Mouse (Mus musculus) bone marrow, adult 2 months (tissue): ENCODE data around the gene Mapk14.

Experiments
- CTCF ChIP-seq: fragments of 200-500 bp; IDR thresholded peaks from 2 replicates; pipeline ENCODE4 v1.5.1; 2011; ENCODE audit warnings: low read length, control low read depth; ENCODE audit not compliant: control insufficient read depth, insufficient read depth
- POLR2A ChIP-seq: fragments of 200-500 bp; IDR thresholded peaks from 2 replicates; pipeline ENCODE4 v1.6.1; 2011; ENCODE audit warnings: low read depth, mild to moderate bottlenecking, control low read depth, low read length, borderline replicate concordance; ENCODE audit not compliant: control insufficient read depth

DNA sequence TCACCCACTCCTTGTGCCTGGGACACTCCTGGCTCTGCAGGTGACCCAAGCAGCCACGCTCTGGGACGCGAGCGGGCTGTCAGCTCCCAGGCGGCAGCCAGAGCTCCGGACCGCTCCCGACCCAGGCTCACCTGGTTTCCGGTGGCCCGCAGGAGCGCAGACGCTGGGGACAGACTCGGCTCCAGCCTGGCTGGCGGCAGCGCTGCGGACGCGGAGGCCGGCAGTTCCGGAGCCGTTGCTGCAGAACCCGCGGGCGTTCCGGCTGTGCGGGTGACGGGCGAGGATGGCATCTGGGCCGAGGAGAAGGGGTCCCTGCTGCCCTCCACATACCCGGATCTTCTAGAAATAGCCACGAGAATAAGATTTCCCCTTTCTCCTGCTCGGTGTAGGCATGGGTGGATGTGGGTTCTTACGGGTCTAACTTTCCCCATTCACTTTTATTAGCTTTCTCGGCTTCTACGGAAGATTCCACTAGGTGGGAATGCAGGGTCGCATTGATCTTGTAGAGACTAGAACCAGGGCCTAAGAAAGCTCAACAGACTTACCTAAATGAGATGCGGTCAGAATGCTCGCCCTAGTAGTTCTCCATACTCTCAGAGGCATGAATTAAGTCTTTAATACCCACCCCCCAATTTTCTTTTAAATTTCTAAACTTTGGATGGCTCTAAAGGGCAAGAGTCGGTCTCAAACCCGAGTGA is 1.4 kb upstream of the Mapk14 start, which contains the start of gene Slc26a8:
- TF ChIP-seq POLR2A (0 out of 2 replicates have a peak, but pooled peaks have one; percentile 29), CTCF (no peak)
